Mouse (Mus musculus): ENCODE results near the gene Gm49601.

The Gm49601 gene

GRCm38 (mm10) chr16:18581623-18582205 is 44.5 kb downstream of the Gm49601 start:
- CTCF ChIA-PET: interaction anchor here in 1 of 4 experiments (1.1 kb wide), 1 partner anchor 139 kb away, joined by 3 read pairs; no protein-coding TSS in a partner anchor
- POLR2A ChIA-PET: interaction anchor here in 1 of 4 experiments (1.0 kb wide), 1 partner anchor 14 kb away, joined by 3 read pairs; no protein-coding TSS in a partner anchor

- CTCF ChIA-PET: interaction anchor here in 1 of 4 experiments (1.1 kb wide), 1 partner anchor 138 kb away, joined by 3 read pairs; no protein-coding TSS in a partner anchor
- POLR2A ChIA-PET: interaction anchor here in 1 of 4 experiments (0.6 to 1.3 kb wide), 3 partner anchors 8 to 15 kb away, joined by 3 read pairs; no protein-coding TSS in a partner anchor
These were observed 45.1 kb downstream of the Gm49601 start for GRCm38 (mm10) chr16:18581050-18581622.

- POLR2A ChIA-PET: interaction anchor here in 1 of 4 experiments (0.6 to 1.3 kb wide), 2 partner anchors 9 to 12 kb away, joined by 3 read pairs; no protein-coding TSS in a partner anchor
- CTCF ChIA-PET: no interaction called here
These were observed 45.8 kb downstream of the Gm49601 start for GRCm38 (mm10) chr16:18580389-18580788.

GRCm38 (mm10) chr16:18577599-18578160 is 48.5 kb downstream of the Gm49601 start:
- ChIA-PET POLR2A (interaction anchor here in 1 of 4 experiments (1.5 to 1.8 kb wide), 2 partner anchors 11 to 13 kb away, joined by 4 read pairs; partner anchors contain the start of gene Tbx1), CTCF (interaction anchor here in 1 of 4 experiments (1.0 kb wide), 1 partner anchor 13 kb away, joined by 3 read pairs; the partner anchor contains the start of gene Tbx1)

GRCm38 (mm10) chr16:18577071-18577470 is 49.2 kb downstream of the Gm49601 start:
- ChIA-PET CTCF (interaction anchor here in 2 of 4 experiments (0.5 to 1.0 kb wide), 2 partner anchors 14 to 56 kb away, joined by 3 to 4 read pairs; partner anchors contain the start of gene Tbx1 (in 1 of the 2)), POLR2A (interaction anchor here in 1 of 4 experiments (1.8 kb wide), 1 partner anchor 11 kb away, joined by 4 read pairs; no protein-coding TSS in a partner anchor)

GRCm38 (mm10) chr16:18574196-18574595 is 52.0 kb downstream of the Gm49601 start:
- POLR2A ChIA-PET: interaction anchor here in 1 of 4 experiments (1.0 kb wide), 1 partner anchor 10 kb away, joined by 3 read pairs; no protein-coding TSS in a partner anchor
- CTCF ChIA-PET: no interaction called here
